Mouse (Mus musculus): ENCODE measurements around the gene Abcc4. TPM values are rescaled to one million over a fixed set of nuclear protein-coding genes. Genes with fewer than 3 reads are reported as not detected.
"Not testable (repeated sequence)": the region's sequence is repeated elsewhere in the genome, so short reads cannot be mapped to it uniquely, and the experiment has no call there.

Gene Abcc4
- total and polyA plus RNA-seq, 3 experiments, result 10.4 to 28.7 (median 26.5) TPM

DNA sequence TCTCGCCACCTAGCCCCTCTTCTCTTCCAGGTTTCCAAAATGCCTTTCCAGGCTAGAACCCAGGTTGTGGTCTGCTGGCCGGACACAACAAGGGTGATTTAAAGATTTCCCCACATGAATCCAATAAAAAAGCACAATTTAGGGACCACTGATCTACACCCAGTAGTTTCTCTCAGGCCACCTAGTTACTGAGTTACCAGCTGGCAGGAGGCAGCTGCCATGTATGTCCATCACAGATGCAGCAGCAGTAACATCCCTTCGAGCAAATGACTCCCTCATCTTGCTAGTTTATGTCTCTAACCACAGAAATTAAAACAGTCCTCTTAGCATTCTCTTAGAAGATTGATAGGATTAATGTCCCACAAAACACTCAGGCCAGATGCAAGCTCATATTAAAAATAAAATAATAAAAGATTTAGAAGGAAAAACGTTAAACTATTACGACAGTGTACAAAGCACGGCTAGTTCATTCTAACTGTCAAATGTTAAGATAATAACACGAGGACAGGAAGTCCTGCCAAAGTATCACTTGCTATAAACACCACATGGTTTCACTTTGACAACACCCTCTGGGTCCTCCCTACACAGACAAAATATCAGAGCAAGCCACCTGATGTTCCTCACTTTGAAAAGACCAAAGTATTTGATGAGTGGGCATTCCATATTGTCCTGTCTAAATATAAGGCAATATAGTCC, 56.7 kb downstream of the Abcc4 start:
- Histone ChIP-seq H3K4me1 (ENCODE audit: control insufficient read depth in 1 of 2, insufficient read depth in 2 of 2) (peaks cover 7 to 21% of the 10 kb centered on the region in 2 experiments), H3K36me3 (replicated peaks in 1 of 2; ENCODE audit: control insufficient read depth in 1 of 2, insufficient read depth in 1 of 2, low read length in 1 of 2) (peaks cover 25 to 36% of the 10 kb centered on the region in 2 experiments), H3K79me2 (replicated peaks; ENCODE audit: control insufficient read depth, extremely low read depth, insufficient read depth, poor library complexity, severe bottlenecking) (no peaks in the 10 kb centered on the region), H3K27ac (ENCODE audit: insufficient read depth, low read depth) (no peak overlapping the region), H3K4me2 (ENCODE audit: insufficient read depth, low read depth, poor library complexity, severe bottlenecking) (peak overlapping the region; percentile 36; the same call in 1 of the 2 replicates), H3K4me3 (replicated peaks in 1 of 3; ENCODE audit: low read depth in 2 of 3, low read length in 2 of 3, poor library complexity in 1 of 3) (no peak overlapping the region), H3K9me3 (replicated peaks; ENCODE audit: low read length) (no peaks in the 10 kb centered on the region), H3K27me3 (replicated peaks) (no peaks in the 10 kb centered on the region), H3K9ac (ENCODE audit: insufficient read depth, low read depth) (no peak overlapping the region)
- in situ Hi-C loops (cut with MboI; ENCODE audit: low pct_ligation_motif_present, low pct_unique_long_range_greater_than_20kb, low sequenced_read_pairs), result no loop called here
- TF ChIP-seq MXI1 (IDR thresholded peaks at IDR 0.05; ENCODE audit: low read depth, low read length) (peak; percentile 66; the same call in 1 of the 2 replicates), RAD21 (IDR thresholded peaks at IDR 0.05; ENCODE audit: low read depth, low read length) (no peak), EP300 (IDR thresholded peaks at IDR 0.05; ENCODE audit: low read length) (peak; percentile 54), ETS1 (conservative IDR thresholded peaks at IDR 0.05; ENCODE audit: low read depth, low read length) (peak; percentile 44), JUN (IDR thresholded peaks at IDR 0.05; ENCODE audit: insufficient read depth, low read depth, low read length) (no peak), IRF4 (IDR thresholded peaks at IDR 0.05; ENCODE audit: low read depth, low read length) (peak; percentile 80), USF1 (IDR thresholded peaks at IDR 0.05; ENCODE audit: low read depth, low read length) (no peak), TBP (conservative IDR thresholded peaks at IDR 0.05; ENCODE audit: low read depth, low read length) (no peak), MYC (IDR thresholded peaks at IDR 0.05; ENCODE audit: low read depth, low read length) (0 out of 2 replicates have a peak, but pooled peaks have one; percentile 42), CHD2 (IDR thresholded peaks at IDR 0.05; ENCODE audit: low read length) (no peak), BHLHE40 (IDR thresholded peaks at IDR 0.05; ENCODE audit: low read depth, low read length) (no peak), MEF2A (IDR thresholded peaks at IDR 0.05; ENCODE audit: borderline replicate concordance, low read depth, low read length) (0 out of 2 replicates have a peak, but pooled peaks have one; percentile 27), SIN3A (IDR thresholded peaks at IDR 0.05; ENCODE audit: low read length) (peak; percentile 44; the same call in 1 of the 2 replicates), MAX (IDR thresholded peaks at IDR 0.05; ENCODE audit: low read length) (peak; percentile 53; the same call in 1 of the 2 replicates)
- peak; percentile 45 for DNase-seq (ENCODE audit: extremely low read depth)
- dilution Hi-C loops (cut with MboI; ENCODE audit: extremely low pct_ligation_motif_present, extremely low pct_unique_long_range_greater_than_20kb, low sequenced_read_pairs), result no loop called here

DNA sequence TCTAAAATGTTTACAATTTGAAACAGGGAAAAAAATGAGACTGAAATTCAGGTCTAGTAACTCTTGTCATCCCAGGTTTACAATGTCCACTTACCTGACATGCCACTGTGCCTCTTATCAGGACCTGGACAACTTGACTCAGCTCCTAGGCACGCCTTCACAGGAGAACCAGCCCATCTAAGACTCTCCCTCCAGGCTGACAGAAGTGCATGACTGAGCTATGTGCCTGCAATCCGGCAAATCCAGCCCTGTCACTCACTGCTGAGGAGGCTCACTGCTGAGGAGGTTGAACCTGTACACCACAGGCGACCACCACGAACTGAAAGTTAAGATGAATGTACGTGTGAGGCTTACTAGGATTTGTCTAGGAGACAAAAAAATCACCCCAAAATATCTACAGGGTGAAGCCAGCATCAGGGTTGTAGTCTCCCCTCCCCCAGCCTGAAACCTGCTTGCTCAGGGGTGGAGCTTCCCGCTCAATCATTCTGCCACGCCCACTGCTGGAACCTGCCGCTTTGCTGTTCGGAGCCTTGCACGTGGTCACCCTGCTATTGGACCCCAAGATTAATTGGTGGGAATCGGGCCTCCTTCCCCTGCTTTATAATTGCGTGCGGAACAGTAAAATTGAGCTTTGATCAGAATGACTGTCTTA, 63.0 kb downstream of the Abcc4 start:
- peaks cover 38 to 47% of the 10 kb centered on the region in 2 experiments for H3K36me3 ChIP-seq (replicated peaks in 1 of 2; ENCODE audit: control insufficient read depth in 1 of 2, insufficient read depth in 1 of 2, low read length in 1 of 2)
- H3K9me3 ChIP-seq (replicated peaks; ENCODE audit: low read length); H3K79me2 ChIP-seq (replicated peaks; ENCODE audit: control insufficient read depth, extremely low read depth, insufficient read depth, poor library complexity, severe bottlenecking); in situ Hi-C loops (cut with MboI; ENCODE audit: low pct_ligation_motif_present, low pct_unique_long_range_greater_than_20kb, low sequenced_read_pairs); H3K27ac ChIP-seq (ENCODE audit: insufficient read depth, low read depth); H3K27me3 ChIP-seq (replicated peaks); H3K4me3 ChIP-seq (replicated peaks in 1 of 3; ENCODE audit: low read depth in 2 of 3, low read length in 2 of 3, poor library complexity in 1 of 3); dilution Hi-C loops (cut with MboI; ENCODE audit: extremely low pct_ligation_motif_present, extremely low pct_unique_long_range_greater_than_20kb, low sequenced_read_pairs); H3K4me1 ChIP-seq (ENCODE audit: control insufficient read depth in 1 of 2, insufficient read depth in 2 of 2); H3K4me2 ChIP-seq (ENCODE audit: insufficient read depth, low read depth, poor library complexity, severe bottlenecking); H3K9ac ChIP-seq (ENCODE audit: insufficient read depth, low read depth); DNase-seq (ENCODE audit: extremely low read depth): not testable (repeated sequence)
